Mouse (Mus musculus): Measurements from ENCODE around the gene Klhl10.

DNA sequence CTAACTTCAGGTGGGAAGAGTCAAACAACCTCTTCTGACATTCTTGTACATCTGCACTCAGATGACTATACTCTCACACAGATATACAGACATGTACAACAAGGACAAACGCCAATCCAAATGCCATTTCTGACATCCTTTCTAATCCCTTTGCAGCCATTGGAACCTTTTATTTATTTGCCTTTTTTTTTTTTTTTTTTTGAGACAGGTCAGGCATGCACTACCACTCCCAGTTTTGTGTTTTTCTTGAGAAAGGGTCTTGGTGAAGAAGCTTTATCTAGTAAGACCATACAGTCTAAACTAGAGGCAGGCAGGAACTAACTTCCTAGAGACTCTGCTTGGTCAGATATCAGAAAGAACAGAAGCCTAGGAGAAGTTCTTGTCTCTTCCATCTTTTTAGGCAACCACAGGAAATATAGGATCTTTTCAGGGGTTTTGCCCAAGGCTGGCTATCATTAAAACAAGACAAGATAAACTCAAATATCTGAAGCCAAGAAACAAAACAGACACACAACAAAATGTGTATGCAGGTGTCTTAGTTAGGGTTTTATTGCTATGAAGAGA lies 23.6 kb downstream of the Klhl10 start:
- no peak for TF ChIP-seq HCFC1 (IDR thresholded peaks at IDR 0.05; ENCODE audit: low read depth, low read length)
- no peak for TF ChIP-seq USF2 (IDR thresholded peaks at IDR 0.05; ENCODE audit: borderline replicate concordance in 1 of 2, insufficient read depth in 1 of 2, low read depth in 1 of 2, low read length in 2 of 2)
